Mouse (Mus musculus) gastrocnemius, adult 2 months (tissue): ENCODE data around the gene Tent4a. TPM values are rescaled to one million over a fixed set of nuclear protein-coding genes. Genes with fewer than 3 reads are reported as not detected.

Experiments
- DNase-seq: peaks from one replicate; pipeline ENCODE4 v3.0.0; 2022
- H3K27ac ChIP-seq: fragments of 200-600 bp; 2 replicates; pipeline ENCODE4 v1.8.1; 2022; ENCODE audit warnings: mild to moderate bottlenecking
- H3K4me3 ChIP-seq: fragments of 200-600 bp; 2 replicates; pipeline ENCODE4 v1.8.1; 2022; ENCODE audit warnings: mild to moderate bottlenecking, moderate library complexity
- CTCF ChIP-seq: fragments of 200-600 bp; IDR thresholded peaks from 2 replicates; pipeline ENCODE4 v1.8.1; 2022; ENCODE audit warnings: antibody characterized with exemption, mild to moderate bottlenecking, moderate library complexity
- intact Hi-C: fragments of 180-260 bp; cut with DNase I; formaldehyde crosslinking; loops from one replicate; pipeline ENCODE4 v1.15.1; 2025
- total RNA-seq, 2 experiments: library from RNA; stranded (reverse); gene quantifications; 2 replicates each; pipeline ENCODE4 v1.2.3; 2021

The Tent4a gene
- total RNA-seq, 2 experiments from 2014 or later, result 5.2 to 7.8 TPM

DNA sequence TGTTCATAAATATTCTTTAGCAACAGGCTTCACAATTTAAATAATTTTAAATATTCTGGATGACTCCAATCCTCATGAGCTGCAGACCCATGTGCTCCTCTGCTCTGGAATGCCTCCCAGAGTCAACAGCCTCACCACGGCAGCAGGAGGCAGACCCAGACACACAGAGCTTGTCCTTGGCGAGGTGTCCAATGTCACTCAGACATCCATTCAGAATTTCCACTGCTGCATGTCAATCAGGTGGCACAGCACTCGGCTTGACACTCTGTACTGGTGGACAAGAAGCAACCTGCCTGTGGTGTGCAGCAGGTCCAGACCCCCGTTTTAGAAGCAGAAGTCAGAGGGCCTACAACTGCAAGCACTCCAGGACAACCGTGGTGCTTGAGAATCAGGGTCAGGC lies 36.1 kb downstream of the Tent4a start:
- H3K27ac ChIP-seq, result no peak overlapping the region
- DNase-seq, result no peak
- intact Hi-C loops, result no loop called here
- H3K4me3 ChIP-seq, result no peak overlapping the region
- no peak for TF ChIP-seq CTCF

DNA sequence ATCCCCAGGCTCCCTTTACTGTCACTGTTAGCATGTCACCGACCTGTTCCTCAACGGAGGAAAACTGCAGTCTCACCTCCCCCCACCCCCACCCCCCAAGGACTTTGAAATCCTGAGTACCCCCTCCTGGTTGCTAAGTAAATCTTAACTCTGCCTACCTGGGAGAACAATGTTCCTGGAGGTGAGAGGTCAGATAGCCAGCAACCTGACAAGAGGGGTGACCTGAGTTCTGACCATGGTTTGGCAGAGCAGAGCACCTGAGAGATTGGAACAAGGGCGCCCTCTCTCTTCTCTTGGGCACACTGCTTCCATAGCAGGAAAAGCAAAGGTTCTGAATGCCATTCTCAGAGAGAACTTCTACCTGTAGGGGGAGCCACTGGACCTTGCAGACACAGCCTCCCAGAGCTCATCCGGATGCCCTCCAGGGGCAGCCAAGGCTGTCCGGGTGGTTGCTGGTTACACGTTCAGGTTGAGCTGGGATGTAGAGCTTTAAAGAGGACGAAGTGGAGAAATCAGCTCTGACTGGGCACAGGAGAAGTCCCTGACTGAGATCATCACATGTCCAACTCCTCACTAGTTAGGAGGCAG lies 41.4 kb downstream of the Tent4a start:
- no peak overlapping the region for H3K4me3 ChIP-seq
- intact Hi-C loops, result no loop called here
- DNase-seq, result peak; percentile 48
- no peak overlapping the region for H3K27ac ChIP-seq
- TF ChIP-seq CTCF, result peak; percentile 73

DNA sequence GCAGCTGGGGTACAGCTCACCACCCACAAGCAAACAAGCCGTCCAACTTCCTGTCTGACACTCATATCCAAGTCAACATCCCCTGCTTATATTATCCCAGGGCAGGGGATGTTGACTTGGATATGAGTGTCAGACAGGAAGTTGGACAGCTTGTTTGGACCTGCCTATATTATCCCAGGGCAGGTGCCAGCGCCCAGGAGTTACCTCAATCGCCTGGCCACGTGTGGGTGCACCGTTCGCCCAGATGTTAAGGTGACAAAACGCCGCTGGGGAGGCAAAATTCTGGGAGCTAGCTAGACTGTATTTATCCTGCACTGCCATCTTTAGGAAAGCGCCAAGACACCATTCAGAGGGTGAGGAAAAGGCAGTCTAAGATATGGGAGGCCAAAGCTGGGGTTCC lies 44.6 kb downstream of the Tent4a start:
- no peak for TF ChIP-seq CTCF
- intact Hi-C loops, result no loop called here
- Histone ChIP-seq H3K4me3 (no peak overlapping the region), H3K27ac (no peak overlapping the region)
- no peak for DNase-seq

DNA sequence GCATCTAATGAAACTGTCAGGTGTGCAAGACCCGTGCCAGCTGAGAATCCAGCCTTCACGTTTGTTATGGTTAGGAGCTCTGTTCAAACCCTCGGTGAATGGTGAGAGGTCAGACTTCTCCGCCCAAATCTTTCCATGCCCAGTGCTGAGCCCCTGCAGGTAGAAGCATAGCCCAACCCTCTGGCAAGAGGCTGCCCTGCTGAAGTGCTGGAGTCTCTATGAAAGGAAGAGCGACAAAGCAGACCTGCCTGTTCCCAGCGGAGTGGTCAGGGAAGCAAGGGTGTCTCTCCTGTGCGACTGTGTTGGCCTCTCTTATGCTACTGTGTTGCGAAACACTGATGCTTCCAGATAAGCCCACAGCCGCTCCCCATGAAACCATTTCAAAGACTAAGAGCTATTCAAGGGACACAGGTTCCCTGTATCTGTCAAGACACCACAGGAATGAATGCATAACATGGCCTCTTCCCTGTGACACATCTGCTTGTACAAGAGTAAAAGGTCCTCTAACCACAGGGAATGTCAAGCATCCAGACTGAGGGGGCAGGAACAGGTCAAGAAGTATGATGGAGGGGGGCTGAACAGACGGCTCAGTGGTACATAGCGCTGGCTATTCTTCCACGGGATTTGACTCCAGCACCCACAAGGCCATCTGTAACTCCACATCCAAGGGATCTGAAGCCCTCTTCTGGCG lies 45.7 kb downstream of the Tent4a start:
- H3K27ac ChIP-seq, result no peak overlapping the region
- no peak for DNase-seq
- intact Hi-C loops, result no loop called here
- H3K4me3 ChIP-seq, result no peak overlapping the region
- TF ChIP-seq CTCF, result no peak

DNA sequence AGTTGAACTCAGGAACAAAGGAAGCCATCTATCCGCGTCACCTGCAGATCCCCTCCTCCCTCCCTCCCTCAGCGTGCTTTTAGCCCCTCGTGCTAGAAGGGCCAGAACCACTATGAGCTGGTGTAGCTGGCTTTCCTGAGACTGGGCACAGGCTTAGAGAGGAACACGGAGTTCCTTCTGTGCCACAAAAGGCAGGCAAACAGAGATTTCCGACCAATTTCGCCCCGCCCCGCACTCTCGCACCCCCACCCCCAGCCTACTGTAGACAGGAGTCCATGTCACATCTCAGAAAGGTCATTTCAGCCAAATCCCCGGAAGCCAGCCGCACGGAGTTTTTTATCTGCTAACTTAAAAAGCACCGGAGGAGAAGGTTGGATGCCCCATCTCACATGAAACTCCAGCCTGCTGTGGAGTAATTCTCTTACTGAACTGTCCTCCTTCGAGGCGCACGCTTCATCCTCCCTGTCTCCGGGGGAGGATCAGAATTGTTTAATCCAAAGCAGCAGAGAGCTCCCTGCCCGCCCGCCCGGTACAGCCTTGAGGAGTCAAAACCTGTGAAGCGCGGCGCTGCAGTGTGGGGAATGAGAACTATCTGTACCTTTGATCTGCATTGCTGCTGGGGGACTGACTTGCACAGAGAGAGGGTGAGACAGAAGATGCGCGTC lies 46.7 kb downstream of the Tent4a start:
- Histone ChIP-seq H3K4me3 (peak overlapping the region; percentile 50), H3K27ac (no peak overlapping the region)
- intact Hi-C loops, result no loop called here
- no peak for TF ChIP-seq CTCF
- no peak for DNase-seq

DNA sequence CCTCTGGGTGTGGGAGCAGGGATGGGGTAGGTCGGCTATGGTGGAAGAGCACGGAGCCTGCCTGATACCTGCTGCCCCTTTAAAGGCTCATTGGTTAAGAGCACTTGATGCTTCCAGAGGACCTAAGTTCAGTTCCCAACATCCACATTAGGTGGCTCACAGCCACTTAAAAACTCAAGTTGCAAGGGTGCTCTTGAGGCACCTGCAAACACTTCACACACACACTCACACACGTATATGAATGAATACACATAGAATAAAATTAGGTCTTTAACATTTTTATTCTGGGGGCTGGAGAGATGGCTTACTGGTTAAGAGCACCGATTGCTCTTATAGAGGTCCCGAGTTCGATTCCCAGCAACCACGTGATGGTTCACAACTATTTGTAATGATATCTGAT lies 47.3 kb downstream of the Tent4a start:
- intact Hi-C loops, result no loop called here
- Histone ChIP-seq H3K4me3 (no peak overlapping the region), H3K27ac (no peak overlapping the region)
- no peak for DNase-seq
- TF ChIP-seq CTCF, result no peak

DNA sequence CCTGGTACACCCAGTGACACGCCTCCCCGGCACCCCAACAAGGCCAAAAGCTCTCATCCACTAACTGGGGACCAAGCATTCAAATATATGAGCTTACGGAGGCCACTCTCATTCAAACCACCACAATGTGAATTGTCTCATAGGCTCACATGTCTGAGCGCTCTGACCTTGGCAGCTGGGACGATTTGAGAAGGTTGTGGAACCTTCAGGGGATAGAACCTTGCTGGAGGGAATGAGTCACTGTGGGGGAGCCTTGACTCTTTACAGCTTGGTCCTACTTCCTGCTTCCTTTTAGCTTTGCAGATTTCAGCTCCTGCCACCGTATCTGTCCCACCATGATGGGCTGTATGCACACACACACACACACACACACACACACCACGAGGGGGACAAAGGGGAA lies 48.6 kb downstream of the Tent4a start:
- H3K27ac ChIP-seq, result no peak overlapping the region
- intact Hi-C loops, result no loop called here

DNA sequence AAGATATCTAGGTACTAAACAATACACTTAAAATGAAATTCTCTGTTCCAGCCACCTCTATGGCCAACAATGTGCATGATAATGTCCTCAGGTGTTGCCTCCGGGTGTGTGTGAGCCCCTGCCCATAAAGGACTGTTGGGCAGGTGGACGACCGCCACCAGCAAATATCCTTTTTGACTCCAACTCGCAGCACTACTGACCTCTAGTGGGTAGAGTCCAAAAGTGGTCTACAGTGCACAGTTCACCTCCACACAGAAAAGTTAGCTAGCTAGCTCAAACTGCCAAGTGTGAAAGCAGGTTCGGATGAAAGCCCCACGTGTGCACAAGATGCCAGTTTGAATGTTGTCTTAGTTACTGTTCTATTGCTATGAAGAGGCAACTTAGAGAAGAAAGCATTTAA lies 49.1 kb downstream of the Tent4a start:
- intact Hi-C loops, result no loop called here
- TF ChIP-seq CTCF, result peak; percentile 67
- Histone ChIP-seq H3K27ac (no peak overlapping the region), H3K4me3 (no peak overlapping the region)
- no peak for DNase-seq

More for the DNA sequence above, 48.6 kb downstream of the Tent4a start:
- no peak overlapping the region for H3K4me3 ChIP-seq
- no peak for DNase-seq
- TF ChIP-seq CTCF, result no peak

DNA sequence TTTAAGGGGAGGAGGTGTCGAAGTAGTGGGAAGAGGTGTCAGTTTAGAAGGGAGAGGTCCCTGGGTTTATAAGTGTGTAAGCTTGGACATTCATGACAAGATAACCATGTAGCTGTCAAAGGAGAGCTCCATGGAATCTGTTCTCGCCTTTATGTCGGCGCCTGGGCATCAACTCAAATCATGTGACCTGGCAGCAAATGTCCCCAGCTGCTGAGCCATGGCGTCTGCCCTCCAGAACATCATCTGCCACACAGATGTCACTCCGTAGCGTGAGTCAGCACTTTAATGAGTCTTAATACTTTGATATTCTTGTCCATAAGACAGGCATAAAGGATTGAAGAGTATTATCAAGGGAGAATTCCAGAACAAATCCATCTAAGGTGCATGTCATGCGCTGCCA lies 51.7 kb downstream of the Tent4a start:
- Histone ChIP-seq H3K4me3 (peak overlapping the region; percentile 66), H3K27ac (peak overlapping the region; percentile 80)
- TF ChIP-seq CTCF, result no peak
- intact Hi-C loops, result no loop called here
- DNase-seq, result peak; percentile 69

DNA sequence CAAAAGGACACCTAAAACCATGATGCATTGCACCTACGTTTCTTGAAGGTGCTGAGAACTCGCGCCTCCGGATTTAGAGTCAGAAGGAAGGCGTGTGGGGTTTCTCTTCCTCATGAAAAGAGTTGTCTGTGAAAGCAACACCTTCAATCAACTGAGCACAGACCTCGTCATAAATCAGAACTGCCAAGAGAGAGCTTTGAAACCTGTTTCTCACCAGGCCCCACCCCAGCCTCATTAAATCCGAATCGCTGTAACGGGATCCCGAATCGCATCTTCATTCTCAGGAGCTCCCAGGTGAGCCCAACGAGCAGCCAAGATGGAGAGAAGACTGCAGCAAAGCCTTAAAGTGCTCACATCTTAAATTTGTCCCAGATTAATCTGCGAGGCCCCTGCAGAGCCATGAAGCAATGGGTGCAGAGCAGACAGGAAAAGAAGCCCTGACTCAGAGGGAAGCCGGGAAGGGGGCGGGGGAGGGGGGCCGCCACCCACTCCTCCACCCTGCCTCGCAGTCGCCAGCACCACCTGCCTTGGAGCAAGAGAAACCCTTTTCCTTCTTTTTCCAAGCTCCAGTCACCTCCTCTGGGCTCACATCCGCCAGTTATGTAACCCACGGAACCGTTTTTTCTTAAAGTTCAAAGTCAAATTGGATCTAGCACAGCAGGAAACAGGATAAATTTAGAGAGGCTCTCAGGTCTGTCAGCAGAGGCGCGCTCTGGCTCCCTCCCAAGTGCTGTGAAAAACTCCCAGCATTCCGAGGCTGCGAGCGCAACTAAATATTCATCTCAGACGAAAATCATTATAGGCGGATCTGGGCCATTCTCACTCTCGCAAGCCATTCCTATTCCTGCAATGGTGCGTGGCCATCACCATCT lies 52.5 kb downstream of the Tent4a start:
- no peak for TF ChIP-seq CTCF
- peak; percentile 74 for DNase-seq
- Histone ChIP-seq H3K4me3 (peak overlapping the region; percentile 66), H3K27ac (peak overlapping the region; percentile 80)
- intact Hi-C loops, result no loop called here

DNA sequence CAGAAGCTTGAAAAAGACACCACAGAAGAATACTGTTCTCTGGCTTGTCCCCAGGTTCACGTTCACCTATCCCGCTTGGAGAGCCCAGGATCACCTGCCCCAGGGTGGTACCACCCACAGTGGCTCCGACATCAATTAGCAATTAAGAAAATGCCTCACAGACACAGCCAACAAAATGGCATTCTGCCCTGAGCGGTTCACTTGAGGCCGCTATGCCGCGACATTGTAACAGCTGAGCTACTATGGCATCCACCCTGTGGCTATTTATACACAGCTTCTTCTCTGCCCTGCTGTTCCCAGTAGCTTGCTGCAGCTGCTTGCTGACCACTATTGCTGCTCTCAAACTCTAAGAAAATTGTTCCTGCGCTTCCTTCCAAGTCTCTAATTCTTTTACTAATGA lies 53.4 kb downstream of the Tent4a start:
- intact Hi-C loops, result no loop called here
- Histone ChIP-seq H3K4me3 (peak overlapping the region; percentile 66), H3K27ac (peak overlapping the region; percentile 80)
- DNase-seq, result peak; percentile 60
- TF ChIP-seq CTCF, result no peak

DNA sequence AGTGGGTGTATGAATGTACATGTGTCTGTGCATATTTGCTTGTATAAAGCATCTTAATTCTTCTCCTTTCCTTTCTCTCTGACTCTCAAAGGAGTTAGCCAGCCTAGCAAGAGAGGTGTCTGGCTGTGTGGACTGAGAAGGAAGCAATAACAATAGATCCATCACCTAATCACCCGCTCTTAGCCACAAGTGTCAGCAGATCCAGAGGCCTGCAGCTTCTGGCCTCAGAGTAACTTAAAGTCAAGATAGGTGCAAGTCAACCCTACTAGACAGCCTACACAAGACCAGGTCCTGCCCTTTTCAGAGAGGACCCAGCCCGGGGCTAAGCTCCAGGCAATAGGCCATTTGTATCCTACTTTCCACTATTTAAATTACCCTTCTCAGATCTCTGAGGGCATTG lies 54.5 kb downstream of the Tent4a start:
- no peak for DNase-seq
- intact Hi-C loops, result no loop called here
- no peak for TF ChIP-seq CTCF
- Histone ChIP-seq H3K4me3 (no peak overlapping the region), H3K27ac (no peak overlapping the region)

DNA sequence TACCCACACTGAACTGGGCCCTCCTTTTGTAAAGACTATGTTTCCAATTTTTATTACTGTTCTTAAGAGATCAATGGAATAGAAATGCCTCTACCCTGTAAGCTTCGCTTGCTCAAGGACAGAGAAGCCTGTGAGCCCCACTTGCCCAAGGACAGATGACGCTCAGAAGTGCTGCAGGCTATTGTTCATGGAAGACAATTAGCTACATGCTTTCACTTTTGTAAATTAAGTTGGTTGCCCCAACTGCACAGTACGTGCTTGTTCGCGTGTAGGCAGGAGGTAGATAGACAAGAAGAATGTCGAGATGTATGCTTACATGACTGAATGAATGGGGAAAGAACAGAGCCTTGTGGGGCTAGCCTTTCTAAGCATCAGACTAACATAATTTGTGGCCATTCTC lies 55.7 kb downstream of the Tent4a start:
- no peak for DNase-seq
- no peak overlapping the region for H3K27ac ChIP-seq
- intact Hi-C loops, result no loop called here
- TF ChIP-seq CTCF, result no peak
- no peak overlapping the region for H3K4me3 ChIP-seq
